ENCODE assay signal across 10 mouse cellular contexts in genomic region chr13:29014066-29014826, GRCm38 (mm10).
DNase-seq lines count a peak whose midpoint lies in the region; ATAC-seq lines count a peak whose summit lies in the region.
"Had no signal": no experiment of that assay in that cellular context is flagged by ENCODE, and none has a peak within 500 bp of the region (broad histone marks: within the 10 kb centered on the region; RNA-seq: fewer than 3 reads in every experiment).

No protein-coding gene starts in this region.

- H3K4me2 ChIP-seq in hindbrain, embryonic 11.5 days (replicated peaks; ENCODE audit: low read depth, low read length) = peak overlapping the region; percentile 29
- peak overlapping the region; percentile 52 for H3K4me2 ChIP-seq in midbrain, embryonic 12.5 days (replicated peaks)
- no peak overlapping the region for H3K4me2 ChIP-seq in heart, embryonic 11.5 days
- no peak overlapping the region for H3K4me2 ChIP-seq in kidney, embryonic 15.5 days
- H3K4me2 ChIP-seq: limb, embryonic 13.5 days had no signal

- peak; percentile 36 for DNase-seq in MN1 (ENCODE audit: low spot score)
- peak; percentile 23 for DNase-seq in cerebellum, adult 8-10 months
- no peak for DNase-seq in hindbrain, embryonic 11.5 days (ENCODE audit: low spot score)
- no peak for DNase-seq in kidney, postnatal 4 days
- no peak for DNase-seq in adipocyte (ENCODE audit: low spot score)

- H3K4me1 ChIP-seq in hindbrain, embryonic 11.5 days (replicated peaks; ENCODE audit: control insufficient read depth, insufficient read depth, low read length) = peaks cover 2% of the 10 kb centered on the region
- H3K4me1 ChIP-seq in midbrain, embryonic 12.5 days = peaks cover 25% of the 10 kb centered on the region
- H3K4me1 ChIP-seq in heart, embryonic 11.5 days (ENCODE audit: control insufficient read depth, insufficient read depth, low read length) = 0 out of 2 replicates have a peak, but pooled peaks cover 6% of the 10 kb centered on the region
- peaks cover 9% of the 10 kb centered on the region for H3K4me1 ChIP-seq in kidney, embryonic 15.5 days

- ATAC-seq in hindbrain, embryonic 11.5 days (ENCODE audit: low FRiP score) = peak; percentile 23
- peak; percentile 48 for ATAC-seq in midbrain, embryonic 12.5 days (ENCODE audit: low FRiP score, low read depth)
- ATAC-seq in heart, embryonic 11.5 days (replicated peaks; ENCODE audit: insufficient number of reproducible peaks, low FRiP score, low TSS enrichment) = no peak
- no peak for ATAC-seq in kidney, embryonic 15.5 days (replicated peaks; ENCODE audit: low FRiP score)

- H3K27me3 ChIP-seq in hindbrain, embryonic 11.5 days (ENCODE audit: control insufficient read depth, insufficient read depth, low read length) = no peaks in the 10 kb centered on the region
- no peaks in the 10 kb centered on the region; the same call in 1 of the 2 replicates for H3K27me3 ChIP-seq in midbrain, embryonic 12.5 days
- no peaks in the 10 kb centered on the region for H3K27me3 ChIP-seq in heart, embryonic 11.5 days (ENCODE audit: control insufficient read depth, insufficient read depth, low read length)
- H3K27me3 ChIP-seq in kidney, embryonic 15.5 days = 0 out of 2 replicates have a peak, but pooled peaks cover 3% of the 10 kb centered on the region
- H3K27me3 ChIP-seq: limb, embryonic 13.5 days had no signal

- H3K27ac ChIP-seq in hindbrain, embryonic 11.5 days (ENCODE audit: low read depth, low read length) = peak overlapping the region; percentile 73
- H3K27ac ChIP-seq in midbrain, embryonic 12.5 days (replicated peaks) = peak overlapping the region; percentile 90
- no peak overlapping the region for H3K27ac ChIP-seq in heart, embryonic 11.5 days (ENCODE audit: low read depth, low read length)
- H3K27ac ChIP-seq in kidney, embryonic 15.5 days = no peak overlapping the region
- H3K27ac ChIP-seq: limb, embryonic 13.5 days had no signal

- 87% methylated on average over 15 of the region's 15 CpGs for WGBS in hindbrain, embryonic 11.5 days
- WGBS in midbrain, embryonic 12.5 days = 62% methylated on average over 15 of the region's 15 CpGs
- 76% methylated on average over 15 of the region's 15 CpGs for WGBS in heart, embryonic 11.5 days (ENCODE audit: insufficient replicate concordance)
- WGBS in kidney, embryonic 15.5 days = 64% methylated on average over 15 of the region's 15 CpGs

- H3K4me3 ChIP-seq in hindbrain, embryonic 11.5 days (ENCODE audit: low read depth, low read length) = no peak overlapping the region
- H3K4me3 ChIP-seq in midbrain, embryonic 12.5 days = 0 out of 2 replicates have a peak overlapping the region, but pooled peaks have one; percentile 30
- H3K4me3 ChIP-seq in heart, embryonic 11.5 days (ENCODE audit: low read depth, low read length) = no peak overlapping the region
- H3K4me3 ChIP-seq in kidney, embryonic 15.5 days (replicated peaks) = no peak overlapping the region
- H3K4me3 ChIP-seq: limb, embryonic 13.5 days had no signal

- H3K9ac ChIP-seq in hindbrain, embryonic 11.5 days (ENCODE audit: low read depth, low read length) = no peak overlapping the region
- H3K9ac ChIP-seq in midbrain, embryonic 12.5 days (replicated peaks) = no peak overlapping the region
- H3K9ac ChIP-seq in heart, embryonic 11.5 days (ENCODE audit: low read depth, low read length) = no peak overlapping the region
- no peak overlapping the region for H3K9ac ChIP-seq in kidney, embryonic 15.5 days
- H3K9ac ChIP-seq: limb, embryonic 13.5 days had no signal

- no peaks in the 10 kb centered on the region for H3K36me3 ChIP-seq in hindbrain, embryonic 11.5 days (ENCODE audit: control insufficient read depth, insufficient read depth, low read length)
- no peaks in the 10 kb centered on the region for H3K36me3 ChIP-seq in midbrain, embryonic 12.5 days
- no peaks in the 10 kb centered on the region for H3K36me3 ChIP-seq in heart, embryonic 11.5 days (ENCODE audit: control insufficient read depth, insufficient read depth, low read length)
- H3K36me3 ChIP-seq in kidney, embryonic 15.5 days = no peaks in the 10 kb centered on the region
- H3K36me3 ChIP-seq: G1E; limb, embryonic 13.5 days had no signal

- H3K9me3 ChIP-seq in hindbrain, embryonic 11.5 days (ENCODE audit: control insufficient read depth, low read length) = no peaks in the 10 kb centered on the region
- H3K9me3 ChIP-seq in midbrain, embryonic 12.5 days = no peaks in the 10 kb centered on the region
- no peaks in the 10 kb centered on the region for H3K9me3 ChIP-seq in heart, embryonic 11.5 days (replicated peaks; ENCODE audit: control insufficient read depth, low read length)
- H3K9me3 ChIP-seq in kidney, embryonic 15.5 days (replicated peaks) = no peaks in the 10 kb centered on the region
- H3K9me3 ChIP-seq: G1E; limb, embryonic 13.5 days had no signal

Comparison
In these comparisons a context has a peak if more than half of its experiments do, and no peak if none do; other contexts are left out.
1. DNase-seq: peak in MN1 (single experiment) and cerebellum, adult 8-10 months (single experiment); none in hindbrain, embryonic 11.5 days (single experiment), kidney, postnatal 4 days (0 of 2) and adipocyte (single experiment).
2. ATAC-seq: peak in hindbrain, embryonic 11.5 days (single experiment) and midbrain, embryonic 12.5 days (single experiment); none in heart, embryonic 11.5 days (single experiment) and kidney, embryonic 15.5 days (single experiment).
3. H3K27ac ChIP-seq: peak in hindbrain, embryonic 11.5 days (single experiment) and midbrain, embryonic 12.5 days (single experiment); none in heart, embryonic 11.5 days (single experiment) and kidney, embryonic 15.5 days (single experiment).
4. H3K4me2 ChIP-seq: peak in hindbrain, embryonic 11.5 days (single experiment) and midbrain, embryonic 12.5 days (single experiment); none in heart, embryonic 11.5 days (single experiment) and kidney, embryonic 15.5 days (single experiment).